In genomic region chr17:80563762-80564610, GRCm38 (mm10) we compare ENCODE assay signal across 8 mouse cellular contexts. TPM values are rescaled to one million over a fixed set of nuclear protein-coding genes. Genes with fewer than 3 reads are reported as not detected.
DNase-seq lines count a peak whose midpoint lies in the region; ATAC-seq lines count a peak whose summit lies in the region.
"Not testable (repeated sequence)": the region's sequence is repeated elsewhere in the genome, so short reads cannot be mapped to it uniquely, and the experiment has no call there.

No protein-coding gene starts in this region.

- H3K4me2 ChIP-seq in liver, embryonic 15.5 days: peak overlapping the region; percentile 30; the same call in 1 of the 2 replicates

- not testable (repeated sequence) for H3K9ac ChIP-seq in liver, embryonic 15.5 days

- peak overlapping the region; percentile 74 for H3K27ac ChIP-seq in liver, embryonic 15.5 days (replicated peaks)

- H3K27me3 ChIP-seq in liver, embryonic 15.5 days: not testable (repeated sequence)

- DNase-seq in CD4-positive helper T cell, adult 2 months (ENCODE audit: low read depth, low spot score): peak; percentile 93
- DNase-seq in adrenal gland, adult (ENCODE audit: inconsistent age in 2 of 2, low spot score in 1 of 2): peak; percentile 21 to 35
- peak; percentile 98 for DNase-seq in heart, adult 11 months
- peak; percentile 89 for DNase-seq in induced T-regulatory cell, adult 2 months (ENCODE audit: low read depth)
- DNase-seq in spleen, adult 12 weeks (ENCODE audit: low spot score): peak; percentile 59
- peak; percentile 49 for DNase-seq in thymus, postnatal 14 days

- H3K4me3 ChIP-seq in liver, embryonic 15.5 days (replicated peaks): peak overlapping the region; percentile 28

- H3K4me1 ChIP-seq in liver, embryonic 15.5 days (replicated peaks): peaks cover 12% of the 10 kb centered on the region

- H3K36me3 ChIP-seq in liver, embryonic 15.5 days (replicated peaks): not testable (repeated sequence)

- not testable (repeated sequence) for H3K9me3 ChIP-seq in liver, embryonic 15.5 days (replicated peaks)

- 69% methylated on average over 27 of the region's 27 CpGs for WGBS in liver, embryonic 15.5 days (ENCODE audit: insufficient replicate concordance)

- ATAC-seq in liver, embryonic 15.5 days (ENCODE audit: insufficient read depth): not testable (repeated sequence)
- ATAC-seq in megakaryocyte, adult 5-6 weeks (ENCODE audit: poor library complexity, severe bottlenecking): peak; percentile 51

RNA-seq across cellular contexts. Expression of gene Cdkl4, which starts 13.6 kb away (rescaled TPM):
- 0.20 and 0.26 TPM in 2 replicates for polyA plus RNA-seq in liver, embryonic 15.5 days (2015; fragmentation: Nextera tagmentation; extraction: Ambion mirVana)
- total RNA-seq in megakaryocyte, adult 5-6 weeks (2015): 0.32 and 2.2 TPM in 2 replicates
- 0.40 and 0.65 TPM in 2 replicates for total RNA-seq in megakaryocyte, adult 5-6 weeks (2017)

Comparison
In these comparisons a context has a peak if more than half of its experiments do, and no peak if none do; other contexts are left out.
1. DNase-seq: peak in every context shown above with its lines; median percentile 98 in heart, adult 11 months; 93 in CD4-positive helper T cell, adult 2 months; 89 in induced T-regulatory cell, adult 2 months; 59 in spleen, adult 12 weeks; 49 in thymus, postnatal 14 days; 28 in adrenal gland, adult.